Mouse (Mus musculus): Measurements from ENCODE around the gene Dner.

GRCm38 (mm10) chr1:84695517-84696411, at the start of gene Dner:
- TF ChIP-seq GATA1 (IDR thresholded peaks at IDR 0.05; ENCODE audit: borderline replicate concordance, low read length) (no peak), FLI1 (IDR thresholded peaks at IDR 0.05; ENCODE audit: low read length) (no peak)

Measured in megakaryocyte, embryonic 14.5 days (primary cell).